Mouse (Mus musculus) myocyte (in vitro differentiated cells): ENCODE results near the gene Noxo1. TPM values are rescaled to one million over a fixed set of nuclear protein-coding genes. Genes with fewer than 3 reads are reported as not detected.
A peak's percentile ranks its signal among the peaks of the same experiment; 100 is the strongest.

Experiments used
- H3K27me3 ChIP-seq: one replicate; pipeline ENCODE4 v1.6.1; 2011; ENCODE audit not compliant: control insufficient read depth, insufficient read depth, insufficient read length
- H3K36me3 ChIP-seq: one replicate; pipeline ENCODE4 v1.6.1; 2011; ENCODE audit not compliant: control insufficient read depth, insufficient read depth
- H3K4me2 ChIP-seq: one replicate; pipeline ENCODE4 v1.6.1; 2011; ENCODE audit warnings: low read depth, control low read depth
- H3K4me3 ChIP-seq: one replicate; pipeline ENCODE4 v1.5.1; 2011; ENCODE audit warnings: mild to moderate bottlenecking, control low read depth, moderate library complexity
- H3K79me2 ChIP-seq: one replicate; pipeline ENCODE4 v1.6.1; 2011; ENCODE audit not compliant: control insufficient read depth, insufficient read depth
- H3ac ChIP-seq: one replicate; pipeline ENCODE4 v1.6.1; 2011; ENCODE audit not compliant: control insufficient read depth, insufficient read length
- CEBPB ChIP-seq: IDR thresholded peaks from 2 replicates; pipeline ENCODE4 v1.6.1; 2011; ENCODE audit warnings: mild to moderate bottlenecking, moderate library complexity; ENCODE audit not compliant: poor library complexity, insufficient read depth, severe bottlenecking
- E2F4 ChIP-seq: IDR thresholded peaks from one replicate; pipeline ENCODE4 v1.6.1; 2011; ENCODE audit warnings: mild to moderate bottlenecking, control low read depth, moderate library complexity; ENCODE audit not compliant: insufficient read depth
- MAX ChIP-seq: IDR thresholded peaks from one replicate; pipeline ENCODE4 v1.6.1; 2011; ENCODE audit warnings: low read depth, mild to moderate bottlenecking, control low read depth
- MYOD1 ChIP-seq, 3 experiments: IDR thresholded peaks; one replicate each; pipeline ENCODE4 v1.6.1; 2011; ENCODE audit warnings: control low read depth in 2 of 3, low read depth in 2 of 3, mild to moderate bottlenecking in 2 of 3, moderate library complexity in 1 of 3; ENCODE audit not compliant: insufficient read length in 2 of 3, control insufficient read depth in 1 of 3
- MYOG ChIP-seq, 3 experiments: IDR thresholded peaks; one replicate each; pipeline ENCODE4 v1.6.1; 2011; ENCODE audit warnings: control low read depth in 2 of 3, low read depth in 2 of 3, mild to moderate bottlenecking in 2 of 3; ENCODE audit not compliant: insufficient read length in 2 of 3, control insufficient read depth in 1 of 3, insufficient read depth in 1 of 3
- POLR2A ChIP-seq: IDR thresholded peaks from one replicate; pipeline ENCODE4 v1.6.1; 2011; ENCODE audit warnings: low read depth, mild to moderate bottlenecking, control low read depth, moderate library complexity; ENCODE audit not compliant: insufficient read length
- POLR2AphosphoS2 ChIP-seq: IDR thresholded peaks from one replicate; pipeline ENCODE4 v1.6.1; 2011; ENCODE audit warnings: low read depth, control low read depth; ENCODE audit not compliant: insufficient read length
- REST ChIP-seq: IDR thresholded peaks from one replicate; pipeline ENCODE4 v1.6.1; 2011; ENCODE audit warnings: mild to moderate bottlenecking, control low read depth, moderate library complexity; ENCODE audit not compliant: insufficient read depth, insufficient read length
- SRF ChIP-seq: IDR thresholded peaks from one replicate; pipeline ENCODE4 v1.6.1; 2011; ENCODE audit warnings: low read depth; ENCODE audit not compliant: control insufficient read depth, insufficient read length
- TCF12 ChIP-seq: IDR thresholded peaks from one replicate; pipeline ENCODE4 v1.6.1; 2011; ENCODE audit warnings: mild to moderate bottlenecking, control low read depth; ENCODE audit not compliant: poor library complexity, insufficient read depth, severe bottlenecking
- TCF3 ChIP-seq: IDR thresholded peaks from one replicate; pipeline ENCODE4 v1.6.1; 2011; ENCODE audit warnings: low read depth, control low read depth; ENCODE audit not compliant: insufficient read length
- USF1 ChIP-seq: IDR thresholded peaks from one replicate; pipeline ENCODE4 v1.6.1; 2011; ENCODE audit warnings: low read depth, mild to moderate bottlenecking, control low read depth, moderate library complexity
- polyA plus RNA-seq: library from polyadenylated mRNA; unstranded; fragments of >200 nt; fragmentation: generic; extraction: Trizol; gene quantifications from one replicate; pipeline ENCODE4 v1.2.1, GENCODE M21; 2012; ENCODE audit warnings: missing spikeins

Gene Noxo1
- polyA plus RNA-seq, 1 experiment: 0.54 TPM

DNA sequence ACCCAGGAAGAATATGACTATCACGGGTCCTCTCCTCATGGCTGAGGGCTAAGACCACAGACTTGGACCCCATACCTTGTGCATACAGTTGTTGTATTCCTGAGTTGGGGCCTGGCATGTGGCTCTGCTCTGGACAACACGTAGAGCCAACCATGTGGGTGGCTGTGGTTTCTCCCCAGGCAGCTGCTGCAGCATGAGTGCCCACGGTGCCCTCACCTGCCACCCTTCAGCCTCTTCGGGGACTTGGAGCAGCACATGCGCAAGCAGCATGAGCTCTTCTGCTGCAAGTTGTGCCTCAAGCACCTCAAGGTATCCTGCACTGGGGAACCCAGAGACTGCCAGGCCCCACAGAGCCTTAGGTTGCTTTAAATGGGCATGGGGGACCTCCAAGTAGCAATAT lies 19.2 kb upstream of the Noxo1 start:
- peaks cover 42% of the 10 kb centered on the region for H3K79me2 ChIP-seq
- TF ChIP-seq SRF: no peak
- no peak for TF ChIP-seq REST
- no peak for TF ChIP-seq CEBPB
- no peak for TF ChIP-seq MAX
- TF ChIP-seq TCF3: peak; percentile 30
- TF ChIP-seq POLR2A: no peak
- TF ChIP-seq MYOD1 (IDR thresholded peaks at IDR 0.05; ENCODE audit: control insufficient read depth in 1 of 3, insufficient read length in 2 of 3, low read depth in 2 of 3): peak in 2 of 3 experiments; percentile 71 to 93
- no peak for TF ChIP-seq USF1
- peak in 2 of 3 experiments; percentile 87 to 95 for TF ChIP-seq MYOG (IDR thresholded peaks at IDR 0.05; ENCODE audit: control insufficient read depth in 1 of 3, insufficient read depth in 1 of 3, insufficient read length in 2 of 3, low read depth in 2 of 3)
- H3K27me3 ChIP-seq: no peaks in the 10 kb centered on the region

DNA sequence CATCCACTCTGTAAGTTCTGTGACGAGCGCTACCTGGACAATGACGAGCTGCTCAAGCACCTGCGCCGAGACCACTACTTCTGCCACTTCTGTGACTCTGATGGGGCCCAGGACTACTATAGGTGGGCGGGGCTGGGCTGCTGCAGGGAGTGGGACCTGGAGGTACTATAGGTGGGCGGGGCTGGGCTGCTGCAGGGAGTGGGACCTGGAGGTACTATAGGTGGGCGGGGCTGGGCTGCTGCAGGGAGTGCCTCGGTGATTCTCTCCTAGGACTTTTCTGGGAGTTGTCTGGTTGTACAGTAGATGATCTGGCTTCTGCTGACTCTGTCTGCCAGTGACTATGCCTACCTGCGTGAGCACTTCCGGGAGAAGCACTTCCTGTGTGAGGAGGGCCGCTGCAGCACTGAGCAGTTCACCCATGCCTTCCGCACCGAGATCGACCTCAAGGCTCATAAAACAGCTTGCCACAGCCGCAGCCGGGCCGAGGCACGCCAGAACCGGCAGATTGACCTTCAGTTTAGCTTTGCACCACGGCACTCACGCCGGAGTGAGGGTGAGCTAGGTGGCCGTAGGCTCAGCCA lies 18.4 kb upstream of the Noxo1 start:
- peaks cover 8% of the 10 kb centered on the region for H3K36me3 ChIP-seq
- H3K4me2 ChIP-seq: no peak overlapping the region
- TF ChIP-seq TCF12 (no peak), USF1 (no peak), REST (no peak), POLR2AphosphoS2 (no peak), MYOD1 (IDR thresholded peaks at IDR 0.05; ENCODE audit: control insufficient read depth in 1 of 3, insufficient read length in 2 of 3, low read depth in 2 of 3) (no peak), SRF (no peak), MAX (no peak), MYOG (IDR thresholded peaks at IDR 0.05; ENCODE audit: control insufficient read depth in 1 of 3, insufficient read depth in 1 of 3, insufficient read length in 2 of 3, low read depth in 2 of 3) (no peak), CEBPB (no peak), POLR2A (no peak), E2F4 (no peak), TCF3 (no peak)
- no peak overlapping the region for H3ac ChIP-seq
- peaks cover 35% of the 10 kb centered on the region for H3K79me2 ChIP-seq
- no peaks in the 10 kb centered on the region for H3K27me3 ChIP-seq
- H3K4me3 ChIP-seq: no peak overlapping the region

More for the DNA sequence above, 19.2 kb upstream of the Noxo1 start:
- Histone ChIP-seq H3K4me2 (no peak overlapping the region), H3ac (no peak overlapping the region), H3K4me3 (no peak overlapping the region), H3K36me3 (peaks cover 6% of the 10 kb centered on the region)

- no peak for TF ChIP-seq MYOG (IDR thresholded peaks at IDR 0.05; ENCODE audit: control insufficient read depth in 1 of 3, insufficient read depth in 1 of 3, insufficient read length in 2 of 3, low read depth in 2 of 3)
- no peak for TF ChIP-seq POLR2A
- no peak for TF ChIP-seq TCF12
- TF ChIP-seq REST: no peak
- TF ChIP-seq CEBPB: no peak
- TF ChIP-seq SRF: no peak
- TF ChIP-seq E2F4: no peak
- TF ChIP-seq USF1: no peak
- TF ChIP-seq MYOD1 (IDR thresholded peaks at IDR 0.05; ENCODE audit: control insufficient read depth in 1 of 3, insufficient read length in 2 of 3, low read depth in 2 of 3): no peak
- TF ChIP-seq MAX: no peak
- TF ChIP-seq TCF3: no peak
- TF ChIP-seq POLR2AphosphoS2: no peak
- Histone ChIP-seq H3K36me3 (peaks cover 5% of the 10 kb centered on the region), H3K79me2 (no peaks in the 10 kb centered on the region), H3K27me3 (no peaks in the 10 kb centered on the region), H3K4me3 (no peak overlapping the region), H3K4me2 (no peak overlapping the region), H3ac (no peak overlapping the region)
Measured at GRCm38 (mm10) chr17:24686514-24686913, 9.5 kb upstream of the Noxo1 start.

DNA sequence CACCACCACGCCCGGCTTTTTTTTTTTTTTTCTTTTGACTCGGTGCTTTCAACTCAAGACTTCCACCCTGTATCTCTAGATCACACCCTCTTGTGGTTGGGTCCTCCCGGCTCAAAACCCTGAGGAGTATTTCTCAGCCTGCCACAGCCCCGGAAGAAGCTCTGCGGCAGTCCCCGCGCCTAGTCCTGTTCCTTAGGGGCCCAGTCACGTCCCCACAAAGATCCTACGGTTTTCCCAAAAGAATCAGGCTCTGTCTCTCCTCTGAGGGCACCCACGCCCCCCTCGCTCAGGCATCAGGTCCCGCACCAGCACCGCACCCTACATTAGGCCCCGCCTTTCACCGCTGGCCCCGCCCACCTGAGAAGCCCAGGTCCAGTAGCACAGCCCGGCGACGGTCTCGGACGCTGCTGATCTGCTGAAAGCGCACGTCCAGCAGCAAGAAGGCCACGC lies 8.9 kb upstream of the Noxo1 start:
- H3K27me3 ChIP-seq: no peaks in the 10 kb centered on the region

More for the DNA sequence above, 8.9 kb upstream of the Noxo1 start:
- no peak overlapping the region for H3K4me3 ChIP-seq
- H3K4me2 ChIP-seq: no peak overlapping the region
- no peaks in the 10 kb centered on the region for H3K36me3 ChIP-seq
- H3ac ChIP-seq: no peak overlapping the region
- TF ChIP-seq MYOD1 (IDR thresholded peaks at IDR 0.05; ENCODE audit: control insufficient read depth in 1 of 3, insufficient read length in 2 of 3, low read depth in 2 of 3): no peak
- no peak for TF ChIP-seq TCF3
- TF ChIP-seq TCF12: no peak
- TF ChIP-seq MYOG (IDR thresholded peaks at IDR 0.05; ENCODE audit: control insufficient read depth in 1 of 3, insufficient read depth in 1 of 3, insufficient read length in 2 of 3, low read depth in 2 of 3): no peak
- no peak for TF ChIP-seq USF1
- no peak for TF ChIP-seq POLR2A
- TF ChIP-seq E2F4: no peak
- no peak for TF ChIP-seq REST
- no peak for TF ChIP-seq POLR2AphosphoS2
- no peak for TF ChIP-seq MAX
- TF ChIP-seq CEBPB: no peak
- no peak for TF ChIP-seq SRF
- no peaks in the 10 kb centered on the region for H3K79me2 ChIP-seq
